Mouse (Mus musculus) liver, embryonic 15.5 days (tissue): ENCODE results near the gene Zfp788. TPM values are rescaled to one million over a fixed set of nuclear protein-coding genes. Genes with fewer than 3 reads are reported as not detected.

ENCODE experiments used
- polyA plus RNA-seq: library from polyadenylated mRNA; unstranded; fragments of >200 nt; fragmentation: Nextera tagmentation; extraction: Ambion mirVana; gene quantifications from 2 replicates; pipeline ENCODE4 v1.2.1, GENCODE M21; 2015

Zfp788 gene
- polyA plus RNA-seq, 1 experiment from 2014 or later, result 1.6 TPM

Other genes starting within 250 kb of the Zfp788 start
- gene AI987944, start 239.8 kb upstream of the Zfp788 start, polyA plus RNA-seq, result 5.1 and 5.5 TPM in 2 replicates
- gene Vmn2r57, start 184.5 kb upstream of the Zfp788 start, polyA plus RNA-seq, result 0.02 TPM in 1 of 2 replicates, not detected in the other
- not detected in 2 replicates for gene Gm20449, start 133.8 kb upstream of the Zfp788 start, polyA plus RNA-seq
- gene AW146154, start 133.3 kb upstream of the Zfp788 start, polyA plus RNA-seq, result 2.3 and 2.9 TPM in 2 replicates
- not detected in 2 replicates for gene Gm6871, start 59.5 kb upstream of the Zfp788 start, polyA plus RNA-seq
- gene 2610021A01Rik, start 34.0 kb upstream of the Zfp788 start, polyA plus RNA-seq, result 3.2 and 4.2 TPM in 2 replicates
- gene Vmn2r58, start 239.5 kb downstream of the Zfp788 start, polyA plus RNA-seq, result not detected in 2 replicates